10 mouse cellular contexts compared by ENCODE assay signal in the genomic region with DNA sequence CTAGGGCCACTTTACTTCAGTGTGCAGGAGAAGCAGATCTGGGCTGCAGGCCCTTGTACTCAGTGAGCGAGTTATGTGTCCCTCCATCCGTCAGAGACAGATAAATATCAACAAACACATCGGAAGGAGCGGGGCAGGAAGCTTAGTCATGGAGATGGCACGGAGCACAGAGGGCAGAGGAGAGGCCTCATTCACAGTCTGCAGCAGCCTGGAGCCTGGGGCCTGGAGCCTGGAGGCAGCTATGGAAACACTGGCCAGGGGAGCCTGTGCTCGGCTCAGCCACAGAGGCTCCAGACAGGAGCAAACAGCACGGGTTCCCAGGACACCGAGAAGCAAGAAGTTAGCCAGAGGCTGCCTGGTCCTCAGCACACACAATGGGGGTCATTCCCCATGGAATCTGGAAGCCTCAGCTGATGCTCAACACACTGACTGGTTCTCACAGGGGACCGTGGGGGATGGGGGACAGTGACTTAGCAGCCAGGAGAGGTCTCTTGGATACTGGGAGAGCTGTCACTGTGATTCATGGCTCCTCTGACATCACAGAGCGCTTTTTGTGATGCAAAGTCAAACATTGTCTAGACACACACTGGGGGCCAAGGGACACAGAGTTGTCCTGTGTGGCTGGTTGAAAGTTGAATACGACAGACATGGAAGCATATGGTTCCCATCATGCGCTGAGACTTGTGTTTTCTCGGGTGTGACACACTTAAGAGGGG.
DNase-seq lines count a peak whose midpoint lies in the region; ATAC-seq and TF ChIP-seq lines count a peak whose summit lies in the region.
"Had no signal": no experiment of that assay in that cellular context is flagged by ENCODE, and none has a peak within 500 bp of the region (broad histone marks: within the 10 kb centered on the region; RNA-seq: fewer than 3 reads in every experiment).

No protein-coding gene starts in this region.

- no peak for TF ChIP-seq CTCF in brain, embryonic 14.5 days (IDR thresholded peaks at IDR 0.05; ENCODE audit: borderline replicate concordance, extremely low read depth, insufficient read depth, insufficient read length)

- 50% methylated on average over 13 of the region's 13 CpGs for WGBS in heart, embryonic 15.5 days
- 47% methylated on average over 13 of the region's 13 CpGs for WGBS in limb, embryonic 10.5 days
- 12% methylated on average over 13 of the region's 13 CpGs for WGBS in neural tube, embryonic 13.5 days

- no peak for DNase-seq in heart, adult 8-10 months (ENCODE audit: low spot score)
- DNase-seq in brain, embryonic 14.5 days (ENCODE audit: low read depth), result peak; percentile 33
- DNase-seq in limb, embryonic 10.5 days (ENCODE audit: low spot score), result no peak
- DNase-seq in cerebellum, postnatal 14 days, result no peak
- no peak for DNase-seq in ovary, adult 18-20 months (ENCODE audit: low spot score)
- DNase-seq in adrenal gland, adult 18-20 months (ENCODE audit: low spot score in 2 of 2), result no peak
- DNase-seq: cerebellum, adult 8-10 months had no signal

- no peaks in the 10 kb centered on the region for H3K9me3 ChIP-seq in heart, embryonic 15.5 days (replicated peaks)
- peaks cover 8% of the 10 kb centered on the region; the same call in 1 of the 2 replicates for H3K9me3 ChIP-seq in limb, embryonic 10.5 days (replicated peaks)
- no peaks in the 10 kb centered on the region for H3K9me3 ChIP-seq in neural tube, embryonic 13.5 days

- no peak overlapping the region for H3K4me2 ChIP-seq in heart, embryonic 15.5 days
- no peak overlapping the region for H3K4me2 ChIP-seq in neural tube, embryonic 13.5 days

- H3K9ac ChIP-seq in heart, embryonic 15.5 days, result no peak overlapping the region
- peak overlapping the region; percentile 34; the same call in 1 of the 2 replicates for H3K9ac ChIP-seq in neural tube, embryonic 13.5 days

- peaks cover 7% of the 10 kb centered on the region for H3K4me1 ChIP-seq in heart, embryonic 15.5 days (replicated peaks)
- H3K4me1 ChIP-seq in limb, embryonic 10.5 days, result peaks cover 47% of the 10 kb centered on the region
- peaks cover 22% of the 10 kb centered on the region for H3K4me1 ChIP-seq in neural tube, embryonic 13.5 days (replicated peaks)

- H3K36me3 ChIP-seq in heart, embryonic 15.5 days, result no peaks in the 10 kb centered on the region
- peaks cover 3% of the 10 kb centered on the region; the same call in 1 of the 2 replicates for H3K36me3 ChIP-seq in limb, embryonic 10.5 days
- no peaks in the 10 kb centered on the region for H3K36me3 ChIP-seq in neural tube, embryonic 13.5 days

- H3K4me3 ChIP-seq in heart, embryonic 15.5 days, result no peak overlapping the region
- H3K4me3 ChIP-seq in limb, embryonic 10.5 days, result no peak overlapping the region
- no peak overlapping the region for H3K4me3 ChIP-seq in neural tube, embryonic 13.5 days

- no peaks in the 10 kb centered on the region for H3K27me3 ChIP-seq in heart, embryonic 15.5 days
- H3K27me3 ChIP-seq in limb, embryonic 10.5 days (ENCODE audit: low read depth, poor library complexity, severe bottlenecking), result no peaks in the 10 kb centered on the region
- no peaks in the 10 kb centered on the region; the same call in 1 of the 2 replicates for H3K27me3 ChIP-seq in neural tube, embryonic 13.5 days

- no peak for TF ChIP-seq POLR2A in brain, embryonic 14.5 days (IDR thresholded peaks at IDR 0.05; ENCODE audit: borderline replicate concordance, extremely low read depth, insufficient read depth, insufficient read length, poor library complexity, severe bottlenecking)

- ATAC-seq in heart, embryonic 15.5 days (replicated peaks; ENCODE audit: insufficient number of reproducible peaks, insufficient read depth, low FRiP score, low read depth), result peak; percentile 31; the same call in 1 of the 2 replicates
- ATAC-seq in neural tube, embryonic 13.5 days (ENCODE audit: low read depth), result peak; percentile 83

- no peak overlapping the region for H3K27ac ChIP-seq in heart, embryonic 15.5 days
- peak overlapping the region; percentile 80 for H3K27ac ChIP-seq in limb, embryonic 10.5 days
- peak overlapping the region; percentile 75 for H3K27ac ChIP-seq in neural tube, embryonic 13.5 days (replicated peaks)
- H3K27ac ChIP-seq: macrophage had no signal
